In the genomic region with DNA sequence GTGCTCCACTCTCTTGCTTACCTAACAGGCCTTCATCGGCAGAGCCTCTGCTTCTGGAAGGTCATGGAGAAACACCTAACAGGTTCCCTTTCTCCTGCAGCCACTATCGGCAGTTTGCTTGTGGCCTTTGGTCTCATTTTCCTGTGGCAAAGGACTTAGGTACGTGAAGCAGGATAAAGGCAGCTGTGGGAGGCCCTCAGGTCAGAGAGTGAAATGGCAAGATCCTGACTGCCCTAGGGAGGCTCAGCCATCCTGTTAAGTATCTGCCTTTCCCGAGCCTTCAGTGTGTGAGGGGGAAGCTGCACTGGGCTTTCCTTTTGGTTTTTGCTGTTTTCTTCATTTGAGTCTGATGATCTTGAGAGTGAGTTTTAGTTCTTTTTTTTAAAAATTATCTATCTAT, we compare ENCODE assay signal across 22 mouse cellular contexts.
"Had no signal": no experiment of that assay in that cellular context is flagged by ENCODE, and none has a peak within 500 bp of the region (broad histone marks: within the 10 kb centered on the region; RNA-seq: fewer than 3 reads in every experiment).

No protein-coding gene starts in this region.

- H3K4me1 ChIP-seq: heart, embryonic 13.5 days; heart, embryonic 15.5 days; hindbrain, embryonic 13.5 days; hindbrain, embryonic 15.5 days; limb, embryonic 12.5 days; liver, embryonic 12.5 days had no signal

- H3K9me3 ChIP-seq: heart, embryonic 13.5 days; heart, embryonic 15.5 days; hindbrain, embryonic 13.5 days; hindbrain, embryonic 15.5 days; limb, embryonic 10.5 days; limb, embryonic 12.5 days; liver, embryonic 12.5 days had no signal

- H3K27ac ChIP-seq: heart, adult 2 months; heart, embryonic 13.5 days; heart, embryonic 15.5 days; hindbrain, embryonic 13.5 days; hindbrain, embryonic 15.5 days; hindbrain, postnatal 0 days; layer of hippocampus, adult 2 months; left cerebral cortex, adult 2 months; limb, embryonic 10.5 days; limb, embryonic 12.5 days; liver, embryonic 12.5 days; liver, embryonic 14.5 days had no signal

- DNase-seq: gastrocnemius, postnatal 14 days; gastrocnemius, postnatal 36 days; heart, adult 11 months; heart, adult 2 months; heart, postnatal 14 days; heart, postnatal 36 days; kidney, adult 18-20 months; kidney, postnatal 10 days; kidney, postnatal 4 days; liver had no signal

- H3K4me2 ChIP-seq: heart, embryonic 11.5 days; heart, embryonic 13.5 days; heart, embryonic 15.5 days; hindbrain, embryonic 13.5 days; hindbrain, embryonic 15.5 days; limb, embryonic 12.5 days; liver, embryonic 12.5 days had no signal

- H3K36me3 ChIP-seq: heart, embryonic 13.5 days; heart, embryonic 15.5 days; hindbrain, embryonic 13.5 days; hindbrain, embryonic 15.5 days; limb, embryonic 10.5 days; limb, embryonic 12.5 days; liver, embryonic 12.5 days had no signal

- ATAC-seq: hindbrain, postnatal 0 days; liver, embryonic 12.5 days had no signal

- H3K9ac ChIP-seq: heart, embryonic 13.5 days; heart, embryonic 15.5 days; hindbrain, embryonic 13.5 days; hindbrain, embryonic 15.5 days; limb, embryonic 12.5 days; liver, embryonic 12.5 days; liver, embryonic 14.5 days had no signal

- H3K27me3 ChIP-seq: heart, embryonic 15.5 days; hindbrain, embryonic 13.5 days; limb, embryonic 12.5 days; liver, embryonic 12.5 days had no signal

- H3K4me3 ChIP-seq: heart, adult 2 months; heart, embryonic 13.5 days; heart, embryonic 15.5 days; hindbrain, embryonic 13.5 days; hindbrain, embryonic 15.5 days; layer of hippocampus, adult 2 months; left cerebral cortex, adult 2 months; limb, embryonic 10.5 days; limb, embryonic 12.5 days; liver, embryonic 12.5 days had no signal
